Mouse (Mus musculus): ENCODE data around the gene Lrrn4cl. TPM values are rescaled to one million over a fixed set of nuclear protein-coding genes. Genes with fewer than 3 reads are reported as not detected.

Gene Lrrn4cl
- polyA plus RNA-seq, 1 experiment from 2014 or later = 2.3 TPM

- no peak; the same call in 1 of the 2 replicates for ATAC-seq (ENCODE audit: low FRiP score, low TSS enrichment)
- Histone ChIP-seq H3K9ac (ENCODE audit: low read length) (peak overlapping the region; percentile 96), H3K27me3 (ENCODE audit: control insufficient read depth, insufficient read depth, low read length) (no peaks in the 10 kb centered on the region), H3K4me3 (ENCODE audit: low read depth, low read length) (peak overlapping the region; percentile 99), H3K36me3 (ENCODE audit: control insufficient read depth, insufficient read depth, low read length) (peaks cover 16% of the 10 kb centered on the region), H3K4me1 (replicated peaks; ENCODE audit: control insufficient read depth, insufficient read depth) (no peaks in the 10 kb centered on the region), H3K27ac (replicated peaks) (peak overlapping the region; percentile 99), H3K4me2 (replicated peaks; ENCODE audit: low read depth) (peak overlapping the region; percentile 74), H3K9me3 (ENCODE audit: control insufficient read depth, low read length) (no peaks in the 10 kb centered on the region)
- no peak for TF ChIP-seq CTCF (IDR thresholded peaks at IDR 0.05; ENCODE audit: low read depth)
- no peak for TF ChIP-seq EP300 (optimal IDR thresholded peaks at IDR 0.05)
- no peak for DNase-seq (ENCODE audit: low spot score)
- 0% methylated on average over 39 of the region's 48 CpGs for WGBS
These were observed 30.1 kb upstream of the Lrrn4cl start for GRCm38 (mm10) chr19:8820424-8820956.

DNA sequence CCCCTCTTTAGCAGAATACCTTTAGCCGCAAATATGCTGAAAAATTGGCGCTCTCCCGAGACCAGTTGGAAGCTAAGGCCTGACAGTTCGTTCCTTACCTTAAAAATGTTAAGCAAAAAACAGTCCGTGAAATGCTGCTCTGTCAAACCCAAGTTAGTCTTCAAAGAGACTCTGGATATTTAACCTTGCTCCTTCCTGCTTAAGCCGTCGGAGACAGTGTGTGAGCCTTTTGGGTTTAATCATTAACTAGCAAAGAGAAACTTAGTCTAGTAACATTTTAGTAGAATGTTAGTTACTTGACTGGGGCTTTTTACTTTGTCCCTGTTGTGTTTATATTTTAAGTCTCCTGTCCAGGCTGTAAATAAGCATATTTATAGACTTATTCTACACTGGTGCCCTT is 29.4 kb upstream of the Lrrn4cl start:
- H3K9me3 ChIP-seq (ENCODE audit: control insufficient read depth, low read length) = no peaks in the 10 kb centered on the region

GRCm38 (mm10) chr19:8822696-8823095 is 27.9 kb upstream of the Lrrn4cl start:
- ATAC-seq (ENCODE audit: low FRiP score, low TSS enrichment) (no peak), DNase-seq (ENCODE audit: low spot score) (no peak)
- H3K27ac ChIP-seq (replicated peaks) = no peak overlapping the region
- H3K9me3 ChIP-seq (ENCODE audit: control insufficient read depth, low read length) = no peaks in the 10 kb centered on the region
- 0 out of 2 replicates have a peak overlapping the region, but pooled peaks have one; percentile 31 for H3K9ac ChIP-seq (ENCODE audit: low read length)
- H3K27me3 ChIP-seq (ENCODE audit: control insufficient read depth, insufficient read depth, low read length) = no peaks in the 10 kb centered on the region
- no peaks in the 10 kb centered on the region for H3K4me1 ChIP-seq (replicated peaks; ENCODE audit: control insufficient read depth, insufficient read depth)
- peak overlapping the region; percentile 74 for H3K4me2 ChIP-seq (replicated peaks; ENCODE audit: low read depth)
- 59% methylated on average over 8 of the region's 8 CpGs for WGBS
- H3K36me3 ChIP-seq (ENCODE audit: control insufficient read depth, insufficient read depth, low read length) = peaks cover 26% of the 10 kb centered on the region
- TF ChIP-seq CTCF (IDR thresholded peaks at IDR 0.05; ENCODE audit: low read depth) (no peak), EP300 (optimal IDR thresholded peaks at IDR 0.05) (no peak)
- H3K4me3 ChIP-seq (ENCODE audit: low read depth, low read length) = peak overlapping the region; percentile 99; the same call in 1 of the 2 replicates

More for the DNA sequence above, 29.4 kb upstream of the Lrrn4cl start:
- WGBS = under 1% methylated on average over 7 of the region's 7 CpGs
- Histone ChIP-seq H3K4me1 (replicated peaks; ENCODE audit: control insufficient read depth, insufficient read depth) (no peaks in the 10 kb centered on the region), H3K9ac (ENCODE audit: low read length) (peak overlapping the region; percentile 96), H3K27ac (replicated peaks) (peak overlapping the region; percentile 99; the same call in 1 of the 2 replicates), H3K4me3 (ENCODE audit: low read depth, low read length) (peak overlapping the region; percentile 99), H3K36me3 (ENCODE audit: control insufficient read depth, insufficient read depth, low read length) (peaks cover 19% of the 10 kb centered on the region), H3K4me2 (replicated peaks; ENCODE audit: low read depth) (peak overlapping the region; percentile 74), H3K27me3 (ENCODE audit: control insufficient read depth, insufficient read depth, low read length) (no peaks in the 10 kb centered on the region)
- TF ChIP-seq CTCF (IDR thresholded peaks at IDR 0.05; ENCODE audit: low read depth) = no peak
- no peak for TF ChIP-seq EP300 (optimal IDR thresholded peaks at IDR 0.05)
- no peak for ATAC-seq (ENCODE audit: low FRiP score, low TSS enrichment)
- no peak for DNase-seq (ENCODE audit: low spot score)

DNA sequence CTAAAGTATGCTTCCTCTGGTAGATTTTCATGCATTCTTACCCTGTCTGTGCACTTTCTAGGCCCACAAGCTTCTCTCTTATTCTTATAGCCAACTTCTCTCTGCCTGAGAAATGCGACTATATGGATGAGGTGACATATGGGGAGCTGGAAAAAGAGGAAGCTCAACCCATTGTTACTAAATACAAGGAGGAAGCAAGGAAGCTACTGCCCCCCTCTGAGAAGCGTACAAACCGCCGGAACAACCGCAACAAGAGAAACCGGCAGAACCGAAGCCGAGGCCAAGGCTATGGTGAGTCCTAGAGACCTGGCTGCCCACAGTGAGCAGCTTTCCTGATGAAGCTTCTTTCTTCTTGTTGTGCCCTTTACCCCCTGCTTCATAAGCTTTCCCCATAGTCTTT is 20.9 kb upstream of the Lrrn4cl start, which contains the start of gene AC129217.1:
Gene AC129217.1 (plus strand): TSS at position 114 of the 400 bp plus-strand sequence.
- TF ChIP-seq CTCF (IDR thresholded peaks at IDR 0.05; ENCODE audit: low read depth) = no peak
- no peak for TF ChIP-seq EP300 (optimal IDR thresholded peaks at IDR 0.05)
- Histone ChIP-seq H3K4me3 (ENCODE audit: low read depth, low read length) (no peak within 1 kb of the TSS), H3K27ac (replicated peaks) (no peak within 1 kb of the TSS), H3K9me3 (ENCODE audit: control insufficient read depth, low read length) (no peaks in the 10 kb centered on the region), H3K4me1 (replicated peaks; ENCODE audit: control insufficient read depth, insufficient read depth) (no peaks in the 10 kb centered on the region), H3K36me3 (ENCODE audit: control insufficient read depth, insufficient read depth, low read length) (peaks cover 43% of the 10 kb centered on the region), H3K27me3 (ENCODE audit: control insufficient read depth, insufficient read depth, low read length) (no peaks in the 10 kb centered on the region), H3K9ac (ENCODE audit: low read length) (no peak within 1 kb of the TSS), H3K4me2 (replicated peaks; ENCODE audit: low read depth) (no peak within 1 kb of the TSS)
- ATAC-seq (ENCODE audit: low FRiP score, low TSS enrichment) (no peak), DNase-seq (ENCODE audit: low spot score) (no peak)
- 87% methylated on average over 8 of the region's 8 CpGs for WGBS

GRCm38 (mm10) chr19:8830664-8831063 is 19.9 kb upstream of the Lrrn4cl start:
- DNase-seq (ENCODE audit: low spot score) (no peak), ATAC-seq (ENCODE audit: low FRiP score, low TSS enrichment) (no peak)
- H3K4me1 ChIP-seq (replicated peaks; ENCODE audit: control insufficient read depth, insufficient read depth) = no peaks in the 10 kb centered on the region
- no peak overlapping the region for H3K4me2 ChIP-seq (replicated peaks; ENCODE audit: low read depth)
- H3K9ac ChIP-seq (ENCODE audit: low read length) = no peak overlapping the region
- no peak overlapping the region for H3K27ac ChIP-seq (replicated peaks)
- H3K4me3 ChIP-seq (ENCODE audit: low read depth, low read length) = no peak overlapping the region
- H3K27me3 ChIP-seq (ENCODE audit: control insufficient read depth, insufficient read depth, low read length) = no peaks in the 10 kb centered on the region
- no peaks in the 10 kb centered on the region for H3K9me3 ChIP-seq (ENCODE audit: control insufficient read depth, low read length)
- no peak for TF ChIP-seq CTCF (IDR thresholded peaks at IDR 0.05; ENCODE audit: low read depth)
- no peak for TF ChIP-seq EP300 (optimal IDR thresholded peaks at IDR 0.05)
- 88% methylated on average over 8 of the region's 8 CpGs for WGBS
- peaks cover 40% of the 10 kb centered on the region for H3K36me3 ChIP-seq (ENCODE audit: control insufficient read depth, insufficient read depth, low read length)

GRCm38 (mm10) chr19:8831262-8831661 is 19.3 kb upstream of the Lrrn4cl start:
- no peak for DNase-seq (ENCODE audit: low spot score)
- no peak overlapping the region for H3K27ac ChIP-seq (replicated peaks)
- peaks cover 37% of the 10 kb centered on the region for H3K36me3 ChIP-seq (ENCODE audit: control insufficient read depth, insufficient read depth, low read length)
- ATAC-seq (ENCODE audit: low FRiP score, low TSS enrichment) = no peak
- no peaks in the 10 kb centered on the region for H3K27me3 ChIP-seq (ENCODE audit: control insufficient read depth, insufficient read depth, low read length)
- no peak overlapping the region for H3K4me2 ChIP-seq (replicated peaks; ENCODE audit: low read depth)
- H3K9me3 ChIP-seq (ENCODE audit: control insufficient read depth, low read length) = no peaks in the 10 kb centered on the region
- peak; percentile 19; the same call in 1 of the 2 replicates for TF ChIP-seq CTCF (IDR thresholded peaks at IDR 0.05; ENCODE audit: low read depth)
- TF ChIP-seq EP300 (optimal IDR thresholded peaks at IDR 0.05) = no peak
- H3K4me1 ChIP-seq (replicated peaks; ENCODE audit: control insufficient read depth, insufficient read depth) = no peaks in the 10 kb centered on the region
- H3K4me3 ChIP-seq (ENCODE audit: low read depth, low read length) = no peak overlapping the region
- H3K9ac ChIP-seq (ENCODE audit: low read length) = no peak overlapping the region
- WGBS = 81% methylated on average over 11 of the region's 11 CpGs
